Mouse (Mus musculus) hindbrain, embryonic 13.5 days (tissue): ENCODE data around the gene Rufy3. TPM values are rescaled to one million over a fixed set of nuclear protein-coding genes. Genes with fewer than 3 reads are reported as not detected.

ENCODE experiments used
- ATAC-seq: fragments of 200-750 bp; cut with Nextera tagmentation; 2 replicates; pipeline ENCODE4 v1.8.0; 2017; ENCODE audit warnings: moderate TSS enrichment; ENCODE audit not compliant: low FRiP score
- H3K27ac ChIP-seq: fragments of 300-500 bp; sonication (generic); 2 replicates; pipeline ENCODE4 v1.5.1; 2015; ENCODE audit warnings: inconsistent platforms, mild to moderate bottlenecking, moderate library complexity
- H3K27me3 ChIP-seq: fragments of 300-500 bp; sonication (generic); 2 replicates; pipeline ENCODE4 v1.6.1; 2015; ENCODE audit warnings: mild to moderate bottlenecking, inconsistent platforms
- H3K36me3 ChIP-seq: fragments of 300-500 bp; sonication (generic); 2 replicates; pipeline ENCODE4 v1.6.1; 2015; ENCODE audit warnings: mild to moderate bottlenecking, inconsistent platforms
- H3K4me1 ChIP-seq: fragments of 300-500 bp; sonication (generic); replicated peaks from 2 replicates; pipeline ENCODE4 v1.6.1; 2015; ENCODE audit warnings: inconsistent platforms
- H3K4me2 ChIP-seq: fragments of 300-500 bp; sonication (generic); 2 replicates; pipeline ENCODE4 v1.6.1; 2015; ENCODE audit warnings: inconsistent platforms, mild to moderate bottlenecking, moderate library complexity
- H3K4me3 ChIP-seq: fragments of 300-500 bp; sonication (generic); 2 replicates; pipeline ENCODE4 v1.5.1; 2015; ENCODE audit warnings: mild to moderate bottlenecking, inconsistent platforms
- H3K9ac ChIP-seq: fragments of 300-500 bp; sonication (generic); 2 replicates; pipeline ENCODE4 v1.6.1; 2015; ENCODE audit warnings: mild to moderate bottlenecking, inconsistent platforms
- H3K9me3 ChIP-seq: fragments of 300-500 bp; sonication (generic); 2 replicates; pipeline ENCODE4 v1.6.1; 2016; ENCODE audit warnings: inconsistent platforms
- WGBS: fragments of 180-500 bp; shearing (Covaris S2); methylation state at CpG from one replicate; pipeline ENCODE4 v1.1.7; 2015; 5-methylcytosine and 5-hydroxymethylcytosine counted together
- polyA plus RNA-seq: library from polyadenylated mRNA; unstranded; fragments of >200 nt; fragmentation: Nextera tagmentation; extraction: Ambion mirVana; gene quantifications from 2 replicates; pipeline ENCODE4 v1.2.1, GENCODE M21; 2015

Gene Rufy3
- polyA plus RNA-seq, 1 experiment from 2014 or later: 299 TPM

- H3K9me3 ChIP-seq: no peaks in the 10 kb centered on the region
- no peak for ATAC-seq
- H3K27me3 ChIP-seq: no peaks in the 10 kb centered on the region
Measured at GRCm38 (mm10) chr5:88699251-88699913, 134.5 kb downstream of the Rufy3 start.

More at GRCm38 (mm10) chr5:88699251-88699913, 134.5 kb downstream of the Rufy3 start:
- Histone ChIP-seq H3K36me3 (no peaks in the 10 kb centered on the region), H3K4me3 (no peak overlapping the region), H3K4me2 (no peak overlapping the region), H3K9ac (no peak overlapping the region), H3K27ac (no peak overlapping the region), H3K4me1 (no peaks in the 10 kb centered on the region)
- WGBS: 66% methylated on average over 4 of the region's 4 CpGs

Other genes starting within 250 kb of the Rufy3 start
- gene Prol1, start 247.7 kb upstream of the Rufy3 start, polyA plus RNA-seq: not detected in 2 replicates
- gene Amtn, start 188.9 kb upstream of the Rufy3 start, polyA plus RNA-seq: not detected in 2 replicates
- not detected in 2 replicates for gene Ambn, start 109.0 kb upstream of the Rufy3 start, polyA plus RNA-seq
- gene Enam, start 77.1 kb upstream of the Rufy3 start, polyA plus RNA-seq: not detected in 2 replicates
- gene Jchain, start 37.1 kb upstream of the Rufy3 start, polyA plus RNA-seq: 0.23 and 0.38 TPM in 2 replicates
- 57.0 and 57.5 TPM in 2 replicates for gene Utp3, start 10.6 kb upstream of the Rufy3 start, polyA plus RNA-seq
- gene Grsf1, start 111.1 kb downstream of the Rufy3 start, polyA plus RNA-seq: 68.2 and 70.9 TPM in 2 replicates
- 10.7 and 12.5 TPM in 2 replicates for gene Mob1b, start 155.8 kb downstream of the Rufy3 start, polyA plus RNA-seq
- 65.5 and 68.0 TPM in 2 replicates for gene Dck, start 200.0 kb downstream of the Rufy3 start, polyA plus RNA-seq